In the genomic region with DNA sequence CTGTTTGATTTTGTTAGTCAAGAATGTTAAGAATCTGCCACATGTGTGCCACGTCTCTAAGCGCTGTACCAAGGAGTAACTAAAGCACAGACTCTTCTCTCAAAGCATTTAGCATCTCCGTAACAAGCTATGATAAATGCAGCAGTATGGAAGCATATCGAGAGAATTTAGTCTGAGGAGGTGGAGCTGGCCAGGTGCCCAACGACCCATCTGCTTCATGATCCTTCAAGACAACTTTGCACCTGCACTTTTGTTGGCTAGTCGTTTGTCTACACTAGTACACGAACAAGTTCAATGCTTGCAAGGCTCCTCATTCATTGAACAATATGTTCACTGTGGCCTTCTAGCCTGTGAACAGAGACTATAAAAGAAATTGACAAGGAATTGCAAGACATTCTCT, we compare ENCODE assay signal across 14 mouse cellular contexts.
DNase-seq lines count a peak whose midpoint lies in the region; ATAC-seq lines count a peak whose summit lies in the region.
"Had no signal": no experiment of that assay in that cellular context is flagged by ENCODE, and none has a peak within 500 bp of the region (broad histone marks: within the 10 kb centered on the region; RNA-seq: fewer than 3 reads in every experiment).

No protein-coding gene starts in this region.

- DNase-seq in frontal cortex, postnatal 10 days (ENCODE audit: low spot score in 2 of 2), result no peak
- peak; percentile 5 to 43 for DNase-seq in left cerebral cortex, adult 18-20 months (ENCODE audit: low spot score in 2 of 2)
- no peak for DNase-seq in left cerebral cortex, adult 11 months (ENCODE audit: low spot score)
- peak; percentile 10 for DNase-seq in layer of hippocampus, adult 9-11 months
- DNase-seq in right cerebral cortex, postnatal 14 days, result peak; percentile 38
- no peak for DNase-seq in thymus, postnatal 4 days
- DNase-seq: adrenal gland, postnatal 10 days; cerebellum, adult 11 months; kidney, adult 18-20 months; kidney, postnatal 14 days; lung, postnatal 4 days had no signal

- peak; percentile 59; the same call in 1 of the 2 replicates for ATAC-seq in frontal cortex, adult (ENCODE audit: low TSS enrichment)
- ATAC-seq in erythroblast, adult 5-6 weeks (replicated peaks; ENCODE audit: low FRiP score, poor library complexity, severe bottlenecking), result no peak
- ATAC-seq: activated CD4-positive, CD25-positive, alpha-beta regulatory T cell, adult 4 months had no signal

Comparison
In these comparisons a context has a peak if more than half of its experiments do, and no peak if none do; other contexts are left out.
1. DNase-seq: peak in left cerebral cortex, adult 18-20 months (2 of 2), layer of hippocampus, adult 9-11 months (single experiment) and right cerebral cortex, postnatal 14 days (single experiment); none in frontal cortex, postnatal 10 days (0 of 2), left cerebral cortex, adult 11 months (single experiment) and thymus, postnatal 4 days (single experiment).